Comparison of ENCODE assay signal across 8 mouse cellular contexts in genomic region chr4:120405806-120406638, GRCm38 (mm10). TPM values are rescaled to one million over a fixed set of nuclear protein-coding genes. Genes with fewer than 3 reads are reported as not detected.
DNase-seq lines count a peak whose midpoint lies in the region; ATAC-seq lines count a peak whose summit lies in the region.

No protein-coding gene starts in this region.

- no peaks in the 10 kb centered on the region for H3K9me3 ChIP-seq in embryonic facial prominence, embryonic 10.5 days
- no peaks in the 10 kb centered on the region for H3K9me3 ChIP-seq in hindbrain, embryonic 14.5 days (ENCODE audit: control insufficient read depth, low read length)

- no peaks in the 10 kb centered on the region for H3K36me3 ChIP-seq in embryonic facial prominence, embryonic 10.5 days (replicated peaks)
- no peaks in the 10 kb centered on the region for H3K36me3 ChIP-seq in hindbrain, embryonic 14.5 days (replicated peaks; ENCODE audit: control insufficient read depth, insufficient read depth)

- peaks cover 11% of the 10 kb centered on the region for H3K27me3 ChIP-seq in embryonic facial prominence, embryonic 10.5 days (replicated peaks; ENCODE audit: low read depth, poor library complexity, severe bottlenecking)
- H3K27me3 ChIP-seq in hindbrain, embryonic 14.5 days (ENCODE audit: control insufficient read depth, insufficient read depth, low read length): no peaks in the 10 kb centered on the region

- H3K27ac ChIP-seq in embryonic facial prominence, embryonic 10.5 days (replicated peaks): peak overlapping the region; percentile 98
- H3K27ac ChIP-seq in hindbrain, embryonic 14.5 days: peak overlapping the region; percentile 95

- H3K4me1 ChIP-seq in embryonic facial prominence, embryonic 10.5 days: peaks cover 23% of the 10 kb centered on the region
- H3K4me1 ChIP-seq in hindbrain, embryonic 14.5 days (replicated peaks; ENCODE audit: control insufficient read depth, insufficient read depth, low read length): peaks cover 28% of the 10 kb centered on the region

- H3K9ac ChIP-seq in hindbrain, embryonic 14.5 days: peak overlapping the region; percentile 98

- 0 out of 2 replicates have a peak, but pooled peaks have one; percentile 1 for ATAC-seq in hindbrain, embryonic 14.5 days (ENCODE audit: low FRiP score)
- ATAC-seq in cerebellum, adult (ENCODE audit: insufficient number of reproducible peaks, low FRiP score, low TSS enrichment): no peak

- peak overlapping the region; percentile 76 for H3K4me2 ChIP-seq in hindbrain, embryonic 14.5 days (replicated peaks)

- DNase-seq in adrenal gland, adult 2 months: peak; percentile 21
- no peak for DNase-seq in adrenal gland, postnatal 4 days (ENCODE audit: low spot score in 2 of 2)
- DNase-seq in 3T3-L1 (ENCODE audit: low read depth, low spot score): peak; percentile 33
- DNase-seq in embryonic facial prominence, embryonic 10.5 days (ENCODE audit: low spot score): no peak
- DNase-seq in hindbrain, embryonic 14.5 days (ENCODE audit: low spot score): peak; percentile 34
- DNase-seq in mesoderm, embryonic 11.5 days (ENCODE audit: low read depth, low spot score): peak; percentile 15
- DNase-seq in frontal cortex, postnatal 10 days (ENCODE audit: low spot score in 2 of 2): no peak

- 6% methylated on average over 25 of the region's 25 CpGs for WGBS in embryonic facial prominence, embryonic 10.5 days
- 2% methylated on average over 25 of the region's 25 CpGs for WGBS in hindbrain, embryonic 14.5 days

- H3K4me3 ChIP-seq in embryonic facial prominence, embryonic 10.5 days: peak overlapping the region; percentile 99
- peak overlapping the region; percentile 97 for H3K4me3 ChIP-seq in hindbrain, embryonic 14.5 days (replicated peaks; ENCODE audit: low read length)

RNA-seq across cellular contexts. Expression of gene Scmh1, which starts 0.9 kb away (rescaled TPM):
- 10 to 100 TPM; 33.6 to 39.5 TPM for total RNA-seq in adrenal gland, adult 2 months (2021)
- 18.9 and 23.0 TPM in 2 replicates for polyA plus RNA-seq in adrenal gland, adult 2 months (2012; rRNA removed)
- 10 to 100 TPM; 60.9 to 62.2 TPM for total RNA-seq in adrenal gland, postnatal 4 days (2021)
- polyA plus RNA-seq in embryonic facial prominence, embryonic 10.5 days (2016; fragmentation: Nextera tagmentation; extraction: Ambion mirVana): 34.7 and 40.8 TPM in 2 replicates
- polyA plus RNA-seq in hindbrain, embryonic 14.5 days (2014; fragmentation: Nextera tagmentation; extraction: Ambion mirVana): 73.3 and 76.8 TPM in 2 replicates

Comparison
In these comparisons a context has a peak if more than half of its experiments do, and no peak if none do; other contexts are left out.
1. DNase-seq: peak in adrenal gland, adult 2 months (single experiment), 3T3-L1 (single experiment), hindbrain, embryonic 14.5 days (single experiment) and mesoderm, embryonic 11.5 days (single experiment); none in adrenal gland, postnatal 4 days (0 of 2), embryonic facial prominence, embryonic 10.5 days (single experiment) and frontal cortex, postnatal 10 days (0 of 2).